Mouse (Mus musculus): Measurements from ENCODE around the gene Hoxb7. TPM values are rescaled to one million over a fixed set of nuclear protein-coding genes. Genes with fewer than 3 reads are reported as not detected.
A peak's percentile ranks its signal among the peaks of the same experiment; 100 is the strongest.

The Hoxb7 gene
- total RNA-seq, 2 experiments from 2014 or later: not detected

- intact Hi-C loops (cut with DNase I): loop anchor here (5.0 kb wide), 1 partner anchor 58 kb away; the partner anchor contains the start of gene Hoxb2
- peak; percentile 16 to 53 for DNase-seq (ENCODE audit: extremely low spot score in 1 of 2, low spot score in 2 of 2)
Observed at GRCm38 (mm10) chr11:96294245-96295091, 8.0 kb downstream of the Hoxb7 start.

GRCm38 (mm10) chr11:96295092-96295835 lies 8.8 kb downstream of the Hoxb7 start:
- intact Hi-C loops (cut with DNase I): no loop called here
- DNase-seq (ENCODE audit: extremely low spot score in 1 of 2, low spot score in 2 of 2): no peak

- DNase-seq (ENCODE audit: extremely low spot score in 1 of 2, low spot score in 2 of 2): no peak
- intact Hi-C loops (cut with DNase I): no loop called here
Observed at GRCm38 (mm10) chr11:96296997-96297396, 10.6 kb downstream of the Hoxb7 start.

GRCm38 (mm10) chr11:96297428-96297827 lies 11.0 kb downstream of the Hoxb7 start:
- no peak for DNase-seq (ENCODE audit: extremely low spot score in 1 of 2, low spot score in 2 of 2)
- intact Hi-C loops (cut with DNase I): no loop called here

- intact Hi-C loops (cut with DNase I): no loop called here
Observed at GRCm38 (mm10) chr11:96297968-96298635, 11.7 kb downstream of the Hoxb7 start.

GRCm38 (mm10) chr11:96298895-96299667 lies 12.7 kb downstream of the Hoxb7 start:
- no peak for DNase-seq (ENCODE audit: extremely low spot score in 1 of 2, low spot score in 2 of 2)
- intact Hi-C loops (cut with DNase I): no loop called here

More at GRCm38 (mm10) chr11:96297968-96298635, 11.7 kb downstream of the Hoxb7 start:
- DNase-seq (ENCODE audit: extremely low spot score in 1 of 2, low spot score in 2 of 2): no peak

GRCm38 (mm10) chr11:96299781-96300180 lies 13.4 kb downstream of the Hoxb7 start:
- intact Hi-C loops (cut with DNase I): loop anchor here (5.0 kb wide), 1 partner anchor 238 kb away; no protein-coding TSS in a partner anchor
- no peak for DNase-seq (ENCODE audit: extremely low spot score in 1 of 2, low spot score in 2 of 2)

- intact Hi-C loops (cut with DNase I): loop anchor here (5.0 kb wide), 1 partner anchor 237 kb away; no protein-coding TSS in a partner anchor
- no peak for DNase-seq (ENCODE audit: extremely low spot score in 1 of 2, low spot score in 2 of 2)
Observed at GRCm38 (mm10) chr11:96300354-96301063, 14.1 kb downstream of the Hoxb7 start.

- intact Hi-C loops (cut with DNase I): loop anchor here (5.0 kb wide), 1 partner anchor 236 kb away; no protein-coding TSS in a partner anchor
- DNase-seq (ENCODE audit: extremely low spot score in 1 of 2, low spot score in 2 of 2): no peak
Observed at GRCm38 (mm10) chr11:96301064-96301431, 14.6 kb downstream of the Hoxb7 start.

- DNase-seq (ENCODE audit: extremely low spot score in 1 of 2, low spot score in 2 of 2): peak in 1 of 2 experiments; percentile 13
- intact Hi-C loops (cut with DNase I): loop anchor here (5.0 kb wide), 1 partner anchor 235 kb away; no protein-coding TSS in a partner anchor
Observed at GRCm38 (mm10) chr11:96301837-96302236, 15.4 kb downstream of the Hoxb7 start.

- intact Hi-C loops (cut with DNase I): loop anchor here (5.0 kb wide), 1 partner anchor 235 kb away; no protein-coding TSS in a partner anchor
- no peak for DNase-seq (ENCODE audit: extremely low spot score in 1 of 2, low spot score in 2 of 2)
Observed at GRCm38 (mm10) chr11:96302381-96303150, 16.1 kb downstream of the Hoxb7 start.

GRCm38 (mm10) chr11:96303151-96304099 lies 17.0 kb downstream of the Hoxb7 start, which contains the start of gene Hoxb5:
TSS of gene Hoxb5 (plus strand) at chr11:96303336.
- intact Hi-C loops (cut with DNase I): loop anchor here (5.0 kb wide), 1 partner anchor 234 kb away; no protein-coding TSS in a partner anchor
- DNase-seq (ENCODE audit: extremely low spot score in 1 of 2, low spot score in 2 of 2): no peak

GRCm38 (mm10) chr11:96304381-96305195 lies 18.2 kb downstream of the Hoxb7 start:
- intact Hi-C loops (cut with DNase I): loop anchor here (5.0 kb wide), 1 partner anchor 233 kb away; no protein-coding TSS in a partner anchor
- no peak for DNase-seq (ENCODE audit: extremely low spot score in 1 of 2, low spot score in 2 of 2)

- intact Hi-C loops (cut with DNase I): no loop called here
- DNase-seq (ENCODE audit: extremely low spot score in 1 of 2, low spot score in 2 of 2): no peak
Observed at GRCm38 (mm10) chr11:96305505-96306182, 19.2 kb downstream of the Hoxb7 start.

Data from left cerebral cortex, postnatal 10 days (tissue).